8 mouse cellular contexts compared by ENCODE assay signal in genomic region chr7:126847116-126847420, GRCm38 (mm10). TPM values are rescaled to one million over a fixed set of nuclear protein-coding genes. Genes with fewer than 3 reads are reported as not detected.
DNase-seq lines count a peak whose midpoint lies in the region; ATAC-seq and TF ChIP-seq lines count a peak whose summit lies in the region.

Gene Doc2a (plus strand): TSS chr7:126847416.

- no peak within 1 kb of the TSS for H3K9ac ChIP-seq in heart, postnatal 0 days (replicated peaks; ENCODE audit: low read depth, low read length)
- peak within 1 kb of the TSS; percentile 81 for H3K9ac ChIP-seq in hindbrain, embryonic 16.5 days (ENCODE audit: low read depth, low read length)
- peak within 1 kb of the TSS; percentile 48 for H3K9ac ChIP-seq in liver, postnatal 0 days (replicated peaks)

- ATAC-seq in heart, postnatal 0 days (ENCODE audit: insufficient read depth, low read depth), result no peak
- no peak for ATAC-seq in hindbrain, embryonic 16.5 days
- no peak for ATAC-seq in liver, postnatal 0 days

- H3K4me1 ChIP-seq in heart, postnatal 0 days (ENCODE audit: control insufficient read depth, insufficient read depth), result no peaks in the 10 kb centered on the region
- no peaks in the 10 kb centered on the region for H3K4me1 ChIP-seq in brown adipose tissue, adult 24 weeks (ENCODE audit: control insufficient read depth, insufficient read depth, insufficient read length, low read length)
- H3K4me1 ChIP-seq in hindbrain, embryonic 16.5 days (ENCODE audit: control insufficient read depth, insufficient read depth, low read depth, low read length), result peaks cover 13% of the 10 kb centered on the region
- H3K4me1 ChIP-seq in liver, postnatal 0 days (ENCODE audit: insufficient read depth), result peaks cover 6% of the 10 kb centered on the region; the same call in 1 of the 2 replicates

- H3K9me3 ChIP-seq in heart, postnatal 0 days (replicated peaks; ENCODE audit: control insufficient read depth, low read length), result no peaks in the 10 kb centered on the region
- H3K9me3 ChIP-seq in hindbrain, embryonic 16.5 days (ENCODE audit: control insufficient read depth, low read length), result no peaks in the 10 kb centered on the region
- H3K9me3 ChIP-seq in liver, postnatal 0 days (ENCODE audit: low read length), result no peaks in the 10 kb centered on the region

- DNase-seq in heart, postnatal 0 days (ENCODE audit: low spot score), result no peak
- no peak for DNase-seq in heart, postnatal 4 days
- no peak for DNase-seq in liver, postnatal 0 days
- DNase-seq in MN1 (ENCODE audit: low spot score), result no peak
- no peak for DNase-seq in right cerebral cortex, adult 2 months (ENCODE audit: low spot score in 2 of 2)
- DNase-seq in adrenal gland, adult 2 months, result no peak

- no peak for TF ChIP-seq EP300 in heart, postnatal 0 days (IDR thresholded peaks at IDR 0.05; ENCODE audit: low read depth)
- TF ChIP-seq EP300 in liver, postnatal 0 days (IDR thresholded peaks at IDR 0.05; ENCODE audit: low read depth), result no peak

- no peak for TF ChIP-seq CTCF in heart, postnatal 0 days (IDR thresholded peaks at IDR 0.05; ENCODE audit: low read depth)
- TF ChIP-seq CTCF in liver, postnatal 0 days (IDR thresholded peaks at IDR 0.05; ENCODE audit: low read depth), result no peak

- peaks cover 4% of the 10 kb centered on the region; the same call in 1 of the 2 replicates for H3K36me3 ChIP-seq in heart, postnatal 0 days (replicated peaks; ENCODE audit: control insufficient read depth, insufficient read depth, low read length)
- 0 out of 2 replicates have a peak, but pooled peaks cover 2% of the 10 kb centered on the region for H3K36me3 ChIP-seq in hindbrain, embryonic 16.5 days (ENCODE audit: control insufficient read depth, insufficient read depth, low read length)
- peaks cover 4% of the 10 kb centered on the region for H3K36me3 ChIP-seq in liver, postnatal 0 days (replicated peaks; ENCODE audit: insufficient read depth, low read length)

- peak within 1 kb of the TSS; percentile 67 for H3K4me2 ChIP-seq in heart, postnatal 0 days (ENCODE audit: low read depth, low read length)
- peak within 1 kb of the TSS; percentile 99 for H3K4me2 ChIP-seq in hindbrain, embryonic 16.5 days (ENCODE audit: low read length)
- peak within 1 kb of the TSS; percentile 74 for H3K4me2 ChIP-seq in liver, postnatal 0 days (ENCODE audit: low read depth, low read length)

- H3K27me3 ChIP-seq in heart, postnatal 0 days (ENCODE audit: control insufficient read depth, insufficient read depth, low read length), result peaks cover 49% of the 10 kb centered on the region
- 0 out of 2 replicates have a peak, but pooled peaks cover 2% of the 10 kb centered on the region for H3K27me3 ChIP-seq in hindbrain, embryonic 16.5 days (replicated peaks; ENCODE audit: control insufficient read depth, insufficient read depth, low read length)
- H3K27me3 ChIP-seq in liver, postnatal 0 days (ENCODE audit: insufficient read depth, low read length), result peaks cover 40% of the 10 kb centered on the region

- peak within 1 kb of the TSS; percentile 44 for H3K4me3 ChIP-seq in heart, postnatal 0 days (ENCODE audit: low read depth, low read length)
- peak within 1 kb of the TSS; percentile 32 for H3K4me3 ChIP-seq in brown adipose tissue, adult 24 weeks (ENCODE audit: insufficient read depth, low read depth, low read length)
- peak within 1 kb of the TSS; percentile 61 for H3K4me3 ChIP-seq in hindbrain, embryonic 16.5 days (ENCODE audit: low read length)
- peak within 1 kb of the TSS; percentile 49 for H3K4me3 ChIP-seq in liver, postnatal 0 days (ENCODE audit: low read depth, low read length)

- no peak within 1 kb of the TSS for H3K27ac ChIP-seq in heart, postnatal 0 days (ENCODE audit: low read depth)
- no peak within 1 kb of the TSS for H3K27ac ChIP-seq in brown adipose tissue, adult 24 weeks (replicated peaks; ENCODE audit: low read depth, low read length)
- peak within 1 kb of the TSS; percentile 54; the same call in 1 of the 2 replicates for H3K27ac ChIP-seq in hindbrain, embryonic 16.5 days (ENCODE audit: low read depth, low read length)
- no peak within 1 kb of the TSS for H3K27ac ChIP-seq in liver, postnatal 0 days (ENCODE audit: low read depth)

- 41% methylated on average over 4 of the region's 4 CpGs for WGBS in heart, postnatal 0 days
- 18% methylated on average over 4 of the region's 4 CpGs for WGBS in hindbrain, embryonic 16.5 days
- 29% methylated on average over 4 of the region's 4 CpGs for WGBS in liver, postnatal 0 days (ENCODE audit: insufficient replicate concordance)

RNA-seq across cellular contexts. Expression of gene Doc2a, which starts in this region (rescaled TPM):
- total RNA-seq in heart, postnatal 0 days (2014; rRNA removed; ENCODE audit: low replicate concordance), result 0.73 TPM in 1 of 2 replicates, not detected in the other
- polyA plus RNA-seq in heart, postnatal 0 days (2015; fragmentation: Nextera tagmentation; extraction: Ambion mirVana), result not detected in 2 replicates
- total RNA-seq in heart, postnatal 4 days (2021), result not detected
- polyA plus RNA-seq in brown adipose tissue, adult 24 weeks (2012; ENCODE audit: insufficient read depth, insufficient read length, missing spikeins), result not detected in 2 replicates
- 31.1 and 34.0 TPM in 2 replicates for polyA plus RNA-seq in hindbrain, embryonic 16.5 days (2015; fragmentation: Nextera tagmentation; extraction: Ambion mirVana)
- not detected in 2 replicates for polyA plus RNA-seq in liver, postnatal 0 days (2015; fragmentation: Nextera tagmentation; extraction: Ambion mirVana)
- total RNA-seq in adrenal gland, adult 2 months (2021), result under 1 TPM; 0.40 to 0.52 TPM
- 0.52 and 0.83 TPM in 2 replicates for polyA plus RNA-seq in adrenal gland, adult 2 months (2012; rRNA removed)

Comparison
In these comparisons a context has a peak if more than half of its experiments do, and no peak if none do; other contexts are left out.
1. RNA of gene Doc2a (polyA plus RNA-seq): 31.1 to 34.0 TPM in hindbrain, embryonic 16.5 days; 0.52 to 0.83 TPM in adrenal gland, adult 2 months, not detected in liver, postnatal 0 days, not detected in heart, postnatal 0 days and not detected in brown adipose tissue, adult 24 weeks; every median in the first group is over 10 times any median in the second.
2. Peak in every context shown above with its lines, with median percentiles within 50 percentile points of each other: H3K4me2 ChIP-seq and H3K4me3 ChIP-seq.